Mouse (Mus musculus): ENCODE measurements around the gene Zbtb20. TPM values are rescaled to one million over a fixed set of nuclear protein-coding genes. Genes with fewer than 3 reads are reported as not detected.

The Zbtb20 gene
- polyA plus RNA-seq, 1 experiment from 2014 or later = 27.9 TPM

DNA sequence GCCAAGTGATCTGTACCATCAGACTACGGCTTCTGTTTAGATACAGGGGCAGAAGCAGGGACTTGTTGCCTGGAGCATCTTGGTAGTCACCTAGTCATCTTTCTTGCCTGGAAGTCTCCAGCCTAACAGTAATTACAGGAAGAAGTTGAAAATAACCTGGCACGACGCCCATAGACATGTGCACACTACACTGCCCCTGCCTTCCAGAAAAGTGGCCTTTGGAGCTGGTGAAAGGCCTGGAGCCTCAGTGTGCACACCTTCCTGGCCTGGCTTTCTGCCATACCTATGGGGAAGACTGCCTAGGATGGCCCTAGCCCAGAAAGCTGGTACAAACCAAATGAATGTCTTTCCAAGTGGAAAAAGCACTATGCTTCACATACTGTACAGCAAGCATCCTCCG, 703.4 kb downstream of the Zbtb20 start:
- DNase-seq (ENCODE audit: low spot score) (no peak), ATAC-seq (no peak)
- Histone ChIP-seq H3K4me1 (ENCODE audit: insufficient read depth, low read depth, low read length) (peaks cover 7% of the 10 kb centered on the region; the same call in 1 of the 2 replicates), H3K4me3 (ENCODE audit: low read depth, low read length) (no peak overlapping the region), H3K27ac (ENCODE audit: low read length) (no peak overlapping the region), H3K4me2 (replicated peaks; ENCODE audit: low read depth, low read length) (no peak overlapping the region), H3K9me3 (ENCODE audit: low read length) (no peaks in the 10 kb centered on the region), H3K9ac (replicated peaks; ENCODE audit: low read depth) (no peak overlapping the region), H3K36me3 (ENCODE audit: insufficient read depth, low read length) (no peaks in the 10 kb centered on the region), H3K27me3 (replicated peaks; ENCODE audit: insufficient read depth, low read length) (no peaks in the 10 kb centered on the region)
- WGBS = 69% methylated on average over 4 of the region's 4 CpGs
- TF ChIP-seq CTCF (IDR thresholded peaks at IDR 0.05) (no peak), EP300 (IDR thresholded peaks at IDR 0.05) (no peak)

DNA sequence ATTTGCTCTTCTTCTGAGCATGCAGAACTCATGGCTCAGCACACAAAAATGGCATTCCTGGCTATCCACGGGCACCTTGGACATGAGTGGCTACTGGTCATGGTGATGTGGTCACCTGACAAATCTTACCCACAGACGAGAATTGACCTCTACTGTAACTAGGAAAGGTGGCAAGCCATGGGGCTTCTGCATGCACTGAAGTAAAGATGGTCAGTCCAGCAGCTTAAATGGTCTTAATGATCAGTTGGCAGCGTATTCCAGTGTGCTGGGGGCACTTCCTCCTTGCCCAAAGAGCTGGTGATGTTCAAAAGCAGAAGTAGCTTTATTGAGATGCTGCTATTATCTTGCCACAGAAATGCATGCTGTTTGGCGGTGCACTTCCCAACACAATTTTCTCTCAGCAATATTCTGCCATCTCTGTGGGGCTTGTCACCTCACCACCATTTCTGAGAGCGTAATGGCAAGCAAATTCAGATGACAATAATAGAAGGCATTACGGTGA, 704.7 kb downstream of the Zbtb20 start:
- WGBS = 83% methylated on average over 6 of the region's 6 CpGs
- Histone ChIP-seq H3K4me3 (ENCODE audit: low read depth, low read length) (no peak overlapping the region), H3K27ac (ENCODE audit: low read length) (no peak overlapping the region), H3K4me2 (replicated peaks; ENCODE audit: low read depth, low read length) (no peak overlapping the region), H3K9ac (replicated peaks; ENCODE audit: low read depth) (no peak overlapping the region), H3K9me3 (ENCODE audit: low read length) (no peaks in the 10 kb centered on the region), H3K36me3 (ENCODE audit: insufficient read depth, low read length) (no peaks in the 10 kb centered on the region), H3K27me3 (replicated peaks; ENCODE audit: insufficient read depth, low read length) (no peaks in the 10 kb centered on the region), H3K4me1 (ENCODE audit: insufficient read depth, low read depth, low read length) (peaks cover 7% of the 10 kb centered on the region; the same call in 1 of the 2 replicates)
- no peak for ATAC-seq
- TF ChIP-seq EP300 (IDR thresholded peaks at IDR 0.05) (no peak), CTCF (IDR thresholded peaks at IDR 0.05) (no peak)
- no peak for DNase-seq (ENCODE audit: low spot score)

DNA sequence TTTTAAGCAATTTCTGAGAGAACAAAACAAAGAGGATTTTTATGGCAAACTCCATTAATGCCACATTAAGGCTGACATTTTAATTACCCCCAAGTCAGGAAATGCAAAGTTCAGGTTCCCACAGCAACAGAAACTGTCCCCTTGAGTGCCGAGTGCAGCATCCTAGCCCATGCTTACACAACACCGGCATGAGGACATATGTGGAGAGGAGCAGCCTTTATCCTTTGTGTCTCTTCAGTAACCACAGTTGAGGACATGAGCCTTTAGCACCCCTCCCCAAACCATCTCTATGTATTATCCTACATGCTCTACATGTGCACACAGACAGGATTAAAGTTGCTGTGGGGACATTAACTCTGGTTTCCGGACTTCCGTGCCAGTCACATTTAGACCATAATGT, 705.9 kb downstream of the Zbtb20 start:
- H3K27ac ChIP-seq (ENCODE audit: low read length) = no peak overlapping the region
- H3K4me1 ChIP-seq (ENCODE audit: insufficient read depth, low read depth, low read length) = peaks cover 7% of the 10 kb centered on the region; the same call in 1 of the 2 replicates
- H3K9ac ChIP-seq (replicated peaks; ENCODE audit: low read depth) = no peak overlapping the region
- H3K27me3 ChIP-seq (replicated peaks; ENCODE audit: insufficient read depth, low read length) = no peaks in the 10 kb centered on the region
- no peak for TF ChIP-seq CTCF (IDR thresholded peaks at IDR 0.05)
- TF ChIP-seq EP300 (IDR thresholded peaks at IDR 0.05) = no peak
- no peak overlapping the region for H3K4me2 ChIP-seq (replicated peaks; ENCODE audit: low read depth, low read length)
- no peak for DNase-seq (ENCODE audit: low spot score)
- no peak for ATAC-seq
- no peaks in the 10 kb centered on the region for H3K9me3 ChIP-seq (ENCODE audit: low read length)
- no peaks in the 10 kb centered on the region for H3K36me3 ChIP-seq (ENCODE audit: insufficient read depth, low read length)
- WGBS = 71% methylated on average over 4 of the region's 4 CpGs
- no peak overlapping the region for H3K4me3 ChIP-seq (ENCODE audit: low read depth, low read length)

DNA sequence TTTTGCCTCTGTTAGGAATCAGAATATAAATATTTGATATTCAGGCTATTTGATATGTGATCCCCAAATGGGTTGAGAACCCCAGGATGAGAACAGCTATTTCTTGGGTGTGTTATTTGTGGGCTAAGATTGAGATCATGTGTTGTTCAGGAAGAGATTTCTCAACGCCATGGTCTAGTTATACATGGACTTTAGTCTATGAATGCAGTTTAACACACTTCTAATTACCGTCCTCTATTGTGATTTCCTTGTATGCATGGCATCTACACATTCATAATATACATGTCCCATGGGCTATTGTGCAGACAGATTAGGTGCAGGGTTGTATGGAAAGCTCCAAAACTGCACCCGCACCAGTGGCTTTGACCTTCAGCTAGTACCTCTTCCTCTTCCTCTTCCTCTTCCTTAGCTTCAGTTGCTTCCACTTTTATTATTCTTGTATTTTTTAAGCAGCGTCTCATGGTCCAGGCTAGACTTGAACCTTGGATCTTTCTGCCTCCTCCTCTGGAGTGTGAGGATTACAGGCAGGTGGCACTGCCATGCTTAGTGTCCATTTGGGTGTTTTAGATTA, 711.3 kb downstream of the Zbtb20 start:
- WGBS = 72% methylated on average over 4 of the region's 4 CpGs
- H3K27ac ChIP-seq (ENCODE audit: low read length) = no peak overlapping the region
- no peaks in the 10 kb centered on the region for H3K9me3 ChIP-seq (ENCODE audit: low read length)
- ATAC-seq (no peak), DNase-seq (ENCODE audit: low spot score) (no peak)
- H3K4me3 ChIP-seq (ENCODE audit: low read depth, low read length) = no peak overlapping the region
- H3K9ac ChIP-seq (replicated peaks; ENCODE audit: low read depth) = no peak overlapping the region
- TF ChIP-seq CTCF (IDR thresholded peaks at IDR 0.05) = no peak
- TF ChIP-seq EP300 (IDR thresholded peaks at IDR 0.05) = no peak
- H3K36me3 ChIP-seq (ENCODE audit: insufficient read depth, low read length) = no peaks in the 10 kb centered on the region
- no peaks in the 10 kb centered on the region for H3K4me1 ChIP-seq (ENCODE audit: insufficient read depth, low read depth, low read length)
- no peak overlapping the region for H3K4me2 ChIP-seq (replicated peaks; ENCODE audit: low read depth, low read length)
- H3K27me3 ChIP-seq (replicated peaks; ENCODE audit: insufficient read depth, low read length) = no peaks in the 10 kb centered on the region

DNA sequence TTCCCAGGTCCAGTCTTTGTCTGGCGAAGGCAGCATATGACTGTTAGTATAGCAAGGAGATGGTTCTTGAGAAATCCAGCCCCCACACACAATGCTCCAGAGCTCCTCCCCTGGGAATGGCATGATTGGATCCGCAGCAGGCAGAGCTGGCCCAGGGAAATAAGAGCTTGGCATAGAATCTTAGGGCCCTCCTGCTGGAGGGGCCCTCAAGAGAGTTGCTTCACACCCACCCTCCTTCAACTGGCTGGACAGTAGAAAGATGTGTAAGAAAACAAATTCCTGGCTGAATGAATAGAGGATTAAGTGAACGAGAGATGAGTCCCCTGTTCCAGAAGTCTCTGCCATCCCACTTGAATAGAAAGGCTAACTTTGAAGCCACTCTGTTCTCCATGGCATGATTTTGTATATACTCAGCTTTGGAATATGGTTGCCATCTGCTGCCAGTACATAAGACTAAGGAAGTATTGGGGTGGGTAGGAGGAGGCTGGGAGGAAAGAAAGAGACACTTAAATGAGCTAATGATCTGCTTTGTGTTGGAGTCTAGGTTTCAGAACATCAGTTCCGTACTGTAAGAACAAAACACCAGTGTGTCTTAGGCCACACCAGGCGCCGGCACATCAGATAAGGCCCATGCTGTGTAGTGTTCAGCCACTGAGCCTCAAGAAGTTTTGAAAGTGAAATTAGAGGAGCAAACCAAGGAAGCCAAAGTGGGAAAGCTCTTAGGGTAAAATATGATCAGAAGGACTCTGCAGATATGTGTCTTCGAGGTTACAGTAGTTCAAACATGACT, 715.2 kb downstream of the Zbtb20 start:
- Histone ChIP-seq H3K27me3 (replicated peaks; ENCODE audit: insufficient read depth, low read length) (no peaks in the 10 kb centered on the region), H3K4me3 (ENCODE audit: low read depth, low read length) (no peak overlapping the region), H3K36me3 (ENCODE audit: insufficient read depth, low read length) (no peaks in the 10 kb centered on the region), H3K4me1 (ENCODE audit: insufficient read depth, low read depth, low read length) (no peaks in the 10 kb centered on the region), H3K9me3 (ENCODE audit: low read length) (no peaks in the 10 kb centered on the region), H3K4me2 (replicated peaks; ENCODE audit: low read depth, low read length) (no peak overlapping the region), H3K9ac (replicated peaks; ENCODE audit: low read depth) (no peak overlapping the region), H3K27ac (ENCODE audit: low read length) (no peak overlapping the region; the same call in 1 of the 2 replicates)
- DNase-seq (ENCODE audit: low spot score) = peak; percentile 74
- TF ChIP-seq CTCF (IDR thresholded peaks at IDR 0.05) (no peak), EP300 (IDR thresholded peaks at IDR 0.05) (peak; percentile 19; the same call in 1 of the 2 replicates)
- 62% methylated on average over 7 of the region's 7 CpGs for WGBS
- peak; percentile 85 for ATAC-seq

DNA sequence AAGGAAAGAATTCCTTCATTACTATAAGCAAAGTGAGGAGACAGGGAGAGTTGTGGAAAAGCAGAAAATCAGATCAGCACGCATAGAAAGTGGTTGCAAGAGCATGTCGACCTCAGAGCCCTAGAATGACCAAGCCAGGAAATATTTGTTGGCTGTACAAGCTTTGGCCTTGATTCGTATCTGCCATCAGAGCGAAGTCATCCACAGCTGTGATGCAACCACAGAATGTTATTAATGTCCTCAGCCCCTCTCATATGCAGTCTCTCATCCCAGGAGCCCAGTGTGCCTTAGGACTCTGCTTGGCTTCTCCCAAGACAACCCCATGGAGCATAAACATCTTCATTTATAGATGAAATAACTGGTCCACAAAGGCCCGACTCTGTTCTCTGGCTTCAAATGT, 716.4 kb downstream of the Zbtb20 start:
- no peaks in the 10 kb centered on the region for H3K9me3 ChIP-seq (ENCODE audit: low read length)
- no peaks in the 10 kb centered on the region for H3K4me1 ChIP-seq (ENCODE audit: insufficient read depth, low read depth, low read length)
- no peak overlapping the region for H3K4me2 ChIP-seq (replicated peaks; ENCODE audit: low read depth, low read length)
- TF ChIP-seq CTCF (IDR thresholded peaks at IDR 0.05) = no peak
- 0 out of 2 replicates have a peak, but pooled peaks have one; percentile 27 for TF ChIP-seq EP300 (IDR thresholded peaks at IDR 0.05)
- no peaks in the 10 kb centered on the region for H3K27me3 ChIP-seq (replicated peaks; ENCODE audit: insufficient read depth, low read length)
- WGBS = 49% methylated on average over 5 of the region's 5 CpGs
- 0 out of 2 replicates have a peak overlapping the region, but pooled peaks have one; percentile 34 for H3K27ac ChIP-seq (ENCODE audit: low read length)
- DNase-seq (ENCODE audit: low spot score) (peak; percentile 61), ATAC-seq (peak; percentile 67)
- H3K4me3 ChIP-seq (ENCODE audit: low read depth, low read length) = no peak overlapping the region
- H3K9ac ChIP-seq (replicated peaks; ENCODE audit: low read depth) = no peak overlapping the region
- H3K36me3 ChIP-seq (ENCODE audit: insufficient read depth, low read length) = no peaks in the 10 kb centered on the region
